Mouse (Mus musculus) lung, embryonic 14.5 days (tissue): ENCODE measurements around the gene Fam222b. TPM values are rescaled to one million over a fixed set of nuclear protein-coding genes. Genes with fewer than 3 reads are reported as not detected.

Source experiments
- ATAC-seq: fragments of 200-750 bp; cut with Nextera tagmentation; 2 replicates; pipeline ENCODE4 v1.8.0; 2017; ENCODE audit warnings: mild to moderate bottlenecking, moderate TSS enrichment, moderate library complexity; ENCODE audit not compliant: insufficient read depth
- DNase-seq: peaks from one replicate; pipeline ENCODE4 v3.0.0-alpha.2; 2015
- H3K27ac ChIP-seq: fragments of 300-500 bp; sonication (generic); 2 replicates; pipeline ENCODE4 v1.5.1; 2014; ENCODE audit warnings: low read depth, mild to moderate bottlenecking, moderate library complexity
- H3K27me3 ChIP-seq: fragments of 300-500 bp; sonication (generic); 2 replicates; pipeline ENCODE4 v1.6.1; 2014; ENCODE audit warnings: low read length, control low read depth; ENCODE audit not compliant: insufficient read depth
- H3K36me3 ChIP-seq: fragments of 300-500 bp; sonication (generic); 2 replicates; pipeline ENCODE4 v1.6.1; 2014; ENCODE audit warnings: control low read depth; ENCODE audit not compliant: insufficient read depth
- H3K4me1 ChIP-seq: fragments of 300-500 bp; sonication (generic); 2 replicates; pipeline ENCODE4 v1.6.1; 2014; ENCODE audit warnings: antibody characterized with exemption, control low read depth; ENCODE audit not compliant: insufficient read depth
- H3K4me2 ChIP-seq: fragments of 300-500 bp; sonication (generic); 2 replicates; pipeline ENCODE4 v1.6.1; 2014; ENCODE audit warnings: mild to moderate bottlenecking
- H3K4me3 ChIP-seq: fragments of 300-500 bp; sonication (generic); 2 replicates; pipeline ENCODE4 v1.5.1; 2014; ENCODE audit warnings: low read depth, low read length
- H3K9ac ChIP-seq: fragments of 300-500 bp; sonication (generic); 2 replicates; pipeline ENCODE4 v1.6.1; 2014
- H3K9me3 ChIP-seq: fragments of 300-500 bp; sonication (generic); 2 replicates; pipeline ENCODE4 v1.6.1; 2016; ENCODE audit warnings: low read depth, low read length, control low read depth
- CTCF ChIP-seq: IDR thresholded peaks from 2 replicates; pipeline ENCODE4 v1.5.1; 2016; ENCODE audit warnings: antibody characterized with exemption, low read depth
- WGBS: fragments of 180-500 bp; shearing (Covaris S2); extraction: QIAGEN DNeasy Blood & Tissue Kit; methylation state at CpG from one replicate; pipeline ENCODE4 v1.1.7; 2014; 5-methylcytosine and 5-hydroxymethylcytosine counted together
- polyA plus RNA-seq: library from polyadenylated mRNA; unstranded; fragments of >200 nt; fragmentation: Nextera tagmentation; extraction: Ambion mirVana; gene quantifications from 2 replicates; pipeline ENCODE4 v1.2.1, GENCODE M21; 2014

Fam222b gene
- polyA plus RNA-seq, 1 experiment from 2014 or later = 17.8 TPM

DNA sequence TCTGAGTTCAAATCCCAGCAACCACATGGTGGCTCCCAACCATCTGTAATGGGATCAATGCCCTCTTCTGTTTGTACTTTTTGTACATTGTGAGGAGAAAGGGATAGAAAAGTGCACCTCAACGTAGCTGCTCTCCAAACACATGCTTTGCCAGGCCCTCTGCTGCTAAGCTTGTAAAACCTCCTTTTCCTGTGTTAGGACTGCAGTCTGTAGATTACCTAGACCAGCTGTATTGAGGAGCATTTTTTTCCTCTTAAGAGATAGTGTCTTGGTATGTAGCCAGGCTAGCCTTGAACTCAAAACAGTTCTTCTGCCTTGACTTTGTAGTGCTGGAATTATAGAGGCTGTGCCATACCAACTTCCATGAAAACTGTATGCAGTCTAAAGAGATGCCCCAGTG lies 41.7 kb downstream of the Fam222b start:
- H3K36me3 ChIP-seq = peaks cover 4% of the 10 kb centered on the region; the same call in 1 of the 2 replicates
- no peaks in the 10 kb centered on the region for H3K27me3 ChIP-seq
- no peak overlapping the region for H3K4me2 ChIP-seq
- no peak overlapping the region for H3K4me3 ChIP-seq
- H3K4me1 ChIP-seq = no peaks in the 10 kb centered on the region
- ATAC-seq (no peak), DNase-seq (no peak)
- no peak for TF ChIP-seq CTCF
- H3K9me3 ChIP-seq = no peaks in the 10 kb centered on the region
- 79% methylated on average over 1 of the region's 1 CpGs for WGBS
- no peak overlapping the region for H3K27ac ChIP-seq
- H3K9ac ChIP-seq = no peak overlapping the region

DNA sequence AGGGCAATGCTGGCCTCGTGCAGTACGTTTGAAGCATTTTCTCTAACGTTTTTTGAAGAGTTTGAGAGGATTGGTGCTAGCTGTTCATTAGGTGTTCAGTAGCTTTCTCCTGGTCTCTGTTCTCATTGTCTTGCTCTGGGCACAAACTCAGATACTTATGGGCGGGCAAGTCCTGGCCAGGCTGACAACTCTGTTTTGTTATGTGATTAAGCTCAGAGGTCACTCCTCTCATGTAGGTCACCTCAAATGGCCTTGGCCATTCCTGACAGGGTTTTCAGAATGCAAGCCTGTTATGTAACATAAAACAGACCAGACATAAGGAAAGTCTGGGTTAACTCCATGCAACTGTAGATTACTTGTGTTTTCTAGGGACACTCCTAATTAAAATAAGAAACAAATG lies 43.1 kb downstream of the Fam222b start:
- no peaks in the 10 kb centered on the region for H3K36me3 ChIP-seq
- H3K27me3 ChIP-seq = no peaks in the 10 kb centered on the region
- no peak overlapping the region for H3K27ac ChIP-seq
- no peak overlapping the region for H3K4me3 ChIP-seq
- 84% methylated on average over 4 of the region's 4 CpGs for WGBS
- H3K9ac ChIP-seq = no peak overlapping the region
- no peaks in the 10 kb centered on the region for H3K9me3 ChIP-seq
- DNase-seq (no peak), ATAC-seq (no peak)
- no peaks in the 10 kb centered on the region for H3K4me1 ChIP-seq
- no peak for TF ChIP-seq CTCF
- H3K4me2 ChIP-seq = no peak overlapping the region

- 81% methylated on average over 3 of the region's 3 CpGs for WGBS
- no peak for ATAC-seq
These were observed 43.6 kb downstream of the Fam222b start for GRCm38 (mm10) chr11:78138023-78138422.

GRCm38 (mm10) chr11:78140665-78141064 lies 46.2 kb downstream of the Fam222b start:
- Histone ChIP-seq H3K27me3 (no peaks in the 10 kb centered on the region), H3K9me3 (no peaks in the 10 kb centered on the region), H3K27ac (no peak overlapping the region), H3K4me3 (no peak overlapping the region), H3K9ac (no peak overlapping the region), H3K36me3 (peaks cover 23% of the 10 kb centered on the region), H3K4me2 (no peak overlapping the region), H3K4me1 (no peaks in the 10 kb centered on the region)
- ATAC-seq (no peak), DNase-seq (no peak)
- WGBS = 68% methylated on average over 5 of the region's 5 CpGs
- TF ChIP-seq CTCF = no peak

More at GRCm38 (mm10) chr11:78138023-78138422, 43.6 kb downstream of the Fam222b start:
- Histone ChIP-seq H3K4me3 (no peak overlapping the region), H3K9me3 (no peaks in the 10 kb centered on the region), H3K9ac (no peak overlapping the region), H3K27ac (no peak overlapping the region), H3K4me1 (no peaks in the 10 kb centered on the region), H3K4me2 (no peak overlapping the region), H3K27me3 (no peaks in the 10 kb centered on the region), H3K36me3 (no peaks in the 10 kb centered on the region)
- TF ChIP-seq CTCF = no peak
- no peak for DNase-seq

DNA sequence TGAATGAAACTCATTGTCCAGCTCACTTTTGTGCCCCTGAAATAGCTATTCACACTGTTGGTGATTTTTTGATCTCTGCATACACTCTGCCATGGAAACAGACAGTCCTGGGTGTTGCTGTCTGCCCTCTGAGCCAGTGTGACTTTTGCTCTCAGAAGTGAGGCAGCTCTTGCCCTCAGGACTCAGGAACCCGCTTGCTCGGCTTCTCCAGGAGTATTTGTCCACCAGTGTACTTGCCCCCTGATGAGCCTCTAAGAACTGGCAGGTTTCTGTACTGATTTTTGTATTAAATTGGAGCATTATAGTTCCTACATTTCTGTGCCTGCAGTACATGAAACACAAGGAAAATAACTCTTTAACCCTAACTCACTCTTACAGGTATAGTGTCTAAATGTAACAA lies 49.1 kb downstream of the Fam222b start:
- Histone ChIP-seq H3K27ac (no peak overlapping the region), H3K9ac (no peak overlapping the region), H3K4me1 (no peaks in the 10 kb centered on the region), H3K27me3 (no peaks in the 10 kb centered on the region), H3K4me3 (no peak overlapping the region), H3K4me2 (no peak overlapping the region), H3K36me3 (peaks cover 39% of the 10 kb centered on the region), H3K9me3 (no peaks in the 10 kb centered on the region)
- no peak for TF ChIP-seq CTCF
- DNase-seq (no peak), ATAC-seq (no peak)
- WGBS = 79% methylated on average over 2 of the region's 2 CpGs

DNA sequence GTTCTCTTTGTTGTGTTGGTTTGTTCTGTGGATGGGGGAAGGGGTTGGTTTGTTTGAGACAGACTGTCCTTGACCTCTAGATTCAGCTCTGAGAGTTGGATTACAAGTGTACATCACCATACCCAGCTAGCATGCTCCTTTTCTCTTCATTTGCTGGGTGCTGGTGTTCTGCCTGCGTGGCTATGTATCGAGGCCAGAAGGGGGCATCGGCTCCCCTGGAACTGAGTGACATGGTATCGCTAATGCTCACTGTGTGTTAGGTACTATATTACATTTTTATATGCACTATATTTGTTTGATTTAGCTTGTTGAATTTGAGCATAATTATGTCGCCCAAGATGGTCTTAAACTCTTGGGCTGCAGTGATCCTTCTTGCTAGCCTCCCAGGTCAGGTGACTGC lies 51.7 kb downstream of the Fam222b start:
- no peaks in the 10 kb centered on the region for H3K9me3 ChIP-seq
- 78% methylated on average over 5 of the region's 5 CpGs for WGBS
- no peak overlapping the region for H3K4me2 ChIP-seq
- H3K36me3 ChIP-seq = peaks cover 65% of the 10 kb centered on the region
- no peak overlapping the region for H3K9ac ChIP-seq
- peak; percentile 46 for TF ChIP-seq CTCF
- H3K27ac ChIP-seq = no peak overlapping the region
- H3K27me3 ChIP-seq = no peaks in the 10 kb centered on the region
- H3K4me1 ChIP-seq = no peaks in the 10 kb centered on the region
- no peak for ATAC-seq
- H3K4me3 ChIP-seq = no peak overlapping the region
- DNase-seq = no peak

DNA sequence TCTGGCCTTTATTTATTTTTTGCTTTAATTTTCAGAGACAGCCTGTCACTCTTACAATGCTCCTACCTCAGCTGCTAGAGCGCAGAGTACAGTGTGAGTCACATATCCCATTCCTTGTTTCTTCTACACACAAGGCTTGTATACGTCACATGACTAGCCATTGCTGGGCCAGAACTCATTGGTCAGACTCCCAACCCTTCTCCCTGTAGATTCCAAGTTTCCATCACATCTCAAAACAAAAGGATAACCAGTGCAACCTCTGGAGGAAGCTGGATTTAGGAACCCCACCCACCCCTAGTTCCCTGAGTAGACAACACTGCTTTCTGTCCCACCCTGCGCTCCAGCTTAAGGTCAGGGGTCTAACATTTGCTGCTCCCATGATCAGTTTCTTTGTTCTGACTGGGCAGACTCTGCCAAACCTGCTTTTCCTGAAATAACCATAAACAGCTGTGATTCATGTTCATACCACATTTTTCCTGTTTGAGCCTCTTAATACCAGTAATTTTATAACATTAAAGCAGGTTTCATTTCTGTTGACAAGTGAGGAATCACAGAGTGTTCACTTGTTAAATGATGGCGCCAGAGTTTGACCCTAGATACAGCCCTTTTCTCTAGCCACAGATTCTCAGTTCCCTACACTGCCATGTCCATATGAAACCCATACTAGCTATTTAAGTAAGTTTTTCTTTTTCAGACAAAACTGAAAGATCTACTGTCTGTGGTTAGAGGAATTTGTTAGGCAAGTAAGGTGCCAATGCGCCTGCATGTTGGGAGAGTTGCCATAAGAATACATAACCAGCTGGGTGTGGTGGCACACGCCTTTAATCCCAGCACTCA lies 52.5 kb downstream of the Fam222b start:
- H3K27ac ChIP-seq = no peak overlapping the region
- H3K36me3 ChIP-seq = peaks cover 68% of the 10 kb centered on the region
- H3K9ac ChIP-seq = no peak overlapping the region
- no peaks in the 10 kb centered on the region for H3K27me3 ChIP-seq
- no peak overlapping the region for H3K4me2 ChIP-seq
- no peaks in the 10 kb centered on the region for H3K9me3 ChIP-seq
- 92% methylated on average over 6 of the region's 6 CpGs for WGBS
- H3K4me1 ChIP-seq = 0 out of 2 replicates have a peak, but pooled peaks cover 2% of the 10 kb centered on the region
- no peak overlapping the region for H3K4me3 ChIP-seq
- ATAC-seq = no peak
- no peak for TF ChIP-seq CTCF
- no peak for DNase-seq
